Mouse (Mus musculus): ENCODE data around the gene Sacm1l. TPM values are rescaled to one million over a fixed set of nuclear protein-coding genes. Genes with fewer than 3 reads are reported as not detected.

The Sacm1l gene
- polyA plus RNA-seq, 1 experiment from 2014 or later: 38.6 TPM

DNA sequence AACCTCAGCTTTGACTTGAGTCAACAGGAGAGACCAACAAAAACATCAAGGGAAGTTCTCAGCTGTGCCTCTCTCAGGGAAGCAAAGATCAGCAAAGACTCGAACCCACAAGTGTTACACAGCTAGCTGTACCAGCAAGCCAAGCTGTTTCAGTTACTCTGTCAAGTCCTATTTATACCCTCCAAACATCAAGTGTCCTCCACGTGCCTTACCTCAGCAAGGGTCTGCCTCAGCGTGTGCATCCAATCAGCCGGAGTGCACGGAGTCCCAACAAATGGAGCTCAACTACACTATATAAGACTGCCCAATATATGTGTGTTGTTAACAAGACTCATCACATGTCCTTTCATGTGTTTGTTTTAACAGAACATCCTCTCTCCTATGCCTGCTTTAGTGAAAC lies 3.1 kb upstream of the Sacm1l start:
- Histone ChIP-seq H3K27ac (ENCODE audit: low read length) (no peak overlapping the region), H3K9ac (replicated peaks; ENCODE audit: low read depth) (no peak overlapping the region), H3K4me3 (ENCODE audit: low read depth, low read length) (no peak overlapping the region), H3K4me2 (replicated peaks; ENCODE audit: low read depth, low read length) (no peak overlapping the region), H3K27me3 (replicated peaks; ENCODE audit: insufficient read depth, low read length) (no peaks in the 10 kb centered on the region), H3K9me3 (ENCODE audit: low read length) (no peaks in the 10 kb centered on the region), H3K4me1 (ENCODE audit: insufficient read depth, low read depth, low read length) (peaks cover 4% of the 10 kb centered on the region; the same call in 1 of the 2 replicates), H3K36me3 (ENCODE audit: insufficient read depth, low read length) (no peaks in the 10 kb centered on the region)
- DNase-seq (ENCODE audit: low spot score): no peak
- TF ChIP-seq EP300 (IDR thresholded peaks at IDR 0.05): no peak
- no peak for TF ChIP-seq CTCF (IDR thresholded peaks at IDR 0.05)
- 65% methylated on average over 5 of the region's 5 CpGs for WGBS
- ATAC-seq: no peak

DNA sequence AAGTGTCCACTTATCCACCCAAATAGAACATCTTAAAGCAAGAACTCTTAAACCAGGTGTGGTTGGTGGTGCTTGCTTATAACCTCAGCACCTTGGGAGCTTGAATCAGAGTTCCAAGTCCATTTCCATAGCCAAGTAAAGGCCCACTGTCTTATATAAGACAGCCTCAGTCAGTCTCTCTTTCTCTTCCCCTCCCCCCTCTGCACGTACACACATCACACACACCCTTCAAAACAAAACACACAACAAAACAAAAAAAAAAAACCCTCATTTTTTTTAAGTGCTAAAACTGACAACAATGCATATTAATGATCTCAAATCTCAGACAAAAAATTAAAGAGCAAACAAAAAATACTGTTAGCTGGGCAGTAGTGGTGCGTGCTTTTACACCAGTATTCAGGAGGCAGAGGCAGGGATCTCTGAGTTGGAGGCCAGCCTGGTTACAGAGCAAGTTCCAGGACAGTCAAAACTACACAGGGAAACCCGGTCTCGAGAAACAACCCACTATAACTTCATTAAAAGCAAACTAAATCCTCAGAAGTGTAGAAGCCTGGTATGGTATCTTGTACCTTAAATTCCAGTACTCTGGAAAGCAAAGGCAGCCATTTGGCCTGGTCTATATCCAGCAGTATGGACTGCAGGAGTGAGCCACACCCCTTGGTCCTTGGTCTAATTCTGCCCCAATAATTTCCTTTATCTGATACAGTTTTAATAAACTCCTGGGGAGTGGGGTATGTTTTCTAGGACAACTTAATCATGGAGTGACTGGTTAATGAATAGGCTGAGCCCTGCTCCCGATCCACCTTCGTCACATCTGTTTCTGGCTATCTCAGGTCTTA lies 1.3 kb upstream of the Sacm1l start:
- TF ChIP-seq CTCF (IDR thresholded peaks at IDR 0.05) (no peak), EP300 (IDR thresholded peaks at IDR 0.05) (no peak)
- Histone ChIP-seq H3K27me3 (replicated peaks; ENCODE audit: insufficient read depth, low read length) (no peaks in the 10 kb centered on the region), H3K4me1 (ENCODE audit: insufficient read depth, low read depth, low read length) (peaks cover 4% of the 10 kb centered on the region; the same call in 1 of the 2 replicates), H3K4me2 (replicated peaks; ENCODE audit: low read depth, low read length) (peak overlapping the region; percentile 56), H3K36me3 (ENCODE audit: insufficient read depth, low read length) (no peaks in the 10 kb centered on the region), H3K9me3 (ENCODE audit: low read length) (no peaks in the 10 kb centered on the region), H3K9ac (replicated peaks; ENCODE audit: low read depth) (peak overlapping the region; percentile 41), H3K4me3 (ENCODE audit: low read depth, low read length) (peak overlapping the region; percentile 34), H3K27ac (ENCODE audit: low read length) (peak overlapping the region; percentile 71)
- WGBS: 18% methylated on average over 6 of the region's 6 CpGs
- ATAC-seq (no peak), DNase-seq (ENCODE audit: low spot score) (peak; percentile 28)

DNA sequence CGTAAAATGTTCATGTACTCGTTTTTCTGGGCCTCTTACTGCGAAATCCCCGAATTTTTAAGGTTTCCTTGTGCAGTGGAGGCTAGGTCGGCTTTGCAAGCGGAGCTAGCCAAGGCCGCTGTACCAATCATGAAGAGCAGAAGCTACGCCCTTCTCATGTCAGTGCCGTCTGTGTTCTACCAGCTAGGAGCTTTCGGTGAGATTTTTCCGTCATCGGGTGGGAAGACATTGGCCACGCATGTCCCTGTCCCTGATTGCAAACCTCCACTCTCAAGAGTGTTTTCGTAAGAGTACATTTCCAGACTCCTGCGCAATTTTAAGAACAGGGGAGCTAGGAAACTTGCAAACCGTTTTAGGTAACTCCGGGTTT lies 648 bp upstream of the Sacm1l start:
- TF ChIP-seq CTCF (IDR thresholded peaks at IDR 0.05) (no peak), EP300 (IDR thresholded peaks at IDR 0.05) (no peak)
- peak; percentile 20 for ATAC-seq
- H3K4me1 ChIP-seq (ENCODE audit: insufficient read depth, low read depth, low read length): peaks cover 4% of the 10 kb centered on the region; the same call in 1 of the 2 replicates
- H3K27me3 ChIP-seq (replicated peaks; ENCODE audit: insufficient read depth, low read length): no peaks in the 10 kb centered on the region
- peak overlapping the region; percentile 41 for H3K9ac ChIP-seq (replicated peaks; ENCODE audit: low read depth)
- H3K36me3 ChIP-seq (ENCODE audit: insufficient read depth, low read length): no peaks in the 10 kb centered on the region
- WGBS: under 1% methylated on average over 17 of the region's 17 CpGs
- peak overlapping the region; percentile 56 for H3K4me2 ChIP-seq (replicated peaks; ENCODE audit: low read depth, low read length)
- no peaks in the 10 kb centered on the region for H3K9me3 ChIP-seq (ENCODE audit: low read length)
- peak overlapping the region; percentile 34 for H3K4me3 ChIP-seq (ENCODE audit: low read depth, low read length)
- peak; percentile 74 for DNase-seq (ENCODE audit: low spot score)
- H3K27ac ChIP-seq (ENCODE audit: low read length): peak overlapping the region; percentile 71

DNA sequence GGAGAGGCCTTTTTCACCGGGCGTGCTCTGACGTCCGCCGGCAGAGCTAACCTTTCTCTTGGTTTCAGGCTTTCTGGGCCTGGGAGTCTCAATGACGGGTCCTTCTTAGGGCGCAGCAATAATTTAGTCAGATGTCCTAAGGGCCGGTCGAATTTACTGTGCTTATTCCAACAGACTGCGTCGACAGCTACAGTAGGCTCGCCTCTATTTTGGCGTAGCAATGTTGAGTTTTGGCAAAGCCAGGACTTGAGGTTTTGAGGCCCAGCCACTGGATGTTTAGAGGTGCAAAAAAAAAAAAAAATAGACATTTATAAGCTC lies 558 bp downstream of the Sacm1l start:
- Histone ChIP-seq H3K9me3 (ENCODE audit: low read length) (no peaks in the 10 kb centered on the region), H3K27me3 (replicated peaks; ENCODE audit: insufficient read depth, low read length) (no peaks in the 10 kb centered on the region), H3K36me3 (ENCODE audit: insufficient read depth, low read length) (no peaks in the 10 kb centered on the region), H3K4me3 (ENCODE audit: low read depth, low read length) (peak overlapping the region; percentile 98), H3K4me2 (replicated peaks; ENCODE audit: low read depth, low read length) (peak overlapping the region; percentile 55), H3K27ac (ENCODE audit: low read length) (peak overlapping the region; percentile 94), H3K4me1 (ENCODE audit: insufficient read depth, low read depth, low read length) (peaks cover 4% of the 10 kb centered on the region; the same call in 1 of the 2 replicates), H3K9ac (replicated peaks; ENCODE audit: low read depth) (peak overlapping the region; percentile 90)
- no peak for TF ChIP-seq CTCF (IDR thresholded peaks at IDR 0.05)
- no peak for TF ChIP-seq EP300 (IDR thresholded peaks at IDR 0.05)
- 0% methylated on average over 13 of the region's 13 CpGs for WGBS
- DNase-seq (ENCODE audit: low spot score) (peak; percentile 52), ATAC-seq (no peak)

- Histone ChIP-seq H3K4me1 (ENCODE audit: insufficient read depth, low read depth, low read length) (peaks cover 4% of the 10 kb centered on the region; the same call in 1 of the 2 replicates), H3K36me3 (ENCODE audit: insufficient read depth, low read length) (no peaks in the 10 kb centered on the region), H3K9me3 (ENCODE audit: low read length) (no peaks in the 10 kb centered on the region), H3K4me3 (ENCODE audit: low read depth, low read length) (peak overlapping the region; percentile 98), H3K27ac (ENCODE audit: low read length) (peak overlapping the region; percentile 94; the same call in 1 of the 2 replicates), H3K9ac (replicated peaks; ENCODE audit: low read depth) (peak overlapping the region; percentile 90; the same call in 1 of the 2 replicates), H3K27me3 (replicated peaks; ENCODE audit: insufficient read depth, low read length) (no peaks in the 10 kb centered on the region), H3K4me2 (replicated peaks; ENCODE audit: low read depth, low read length) (peak overlapping the region; percentile 55)
- no peak for TF ChIP-seq CTCF (IDR thresholded peaks at IDR 0.05)
- TF ChIP-seq EP300 (IDR thresholded peaks at IDR 0.05): no peak
- 20% methylated on average over 11 of the region's 11 CpGs for whole genome bisulfite sequencing
- no peak for ATAC-seq
- no peak for DNase-seq (ENCODE audit: low spot score)
These were observed 1.1 kb downstream of the Sacm1l start for GRCm38 (mm10) chr9:123530566-123531130.

- Histone ChIP-seq H3K9ac (replicated peaks; ENCODE audit: low read depth) (no peak overlapping the region), H3K4me3 (ENCODE audit: low read depth, low read length) (no peak overlapping the region)
These were observed 1.7 kb downstream of the Sacm1l start for GRCm38 (mm10) chr9:123531234-123531633.

More at GRCm38 (mm10) chr9:123531234-123531633, 1.7 kb downstream of the Sacm1l start:
- Histone ChIP-seq H3K27me3 (replicated peaks; ENCODE audit: insufficient read depth, low read length) (no peaks in the 10 kb centered on the region), H3K4me1 (ENCODE audit: insufficient read depth, low read depth, low read length) (peaks cover 4% of the 10 kb centered on the region; the same call in 1 of the 2 replicates), H3K9me3 (ENCODE audit: low read length) (no peaks in the 10 kb centered on the region), H3K4me2 (replicated peaks; ENCODE audit: low read depth, low read length) (peak overlapping the region; percentile 55), H3K27ac (ENCODE audit: low read length) (no peak overlapping the region), H3K36me3 (ENCODE audit: insufficient read depth, low read length) (no peaks in the 10 kb centered on the region)
- ATAC-seq (no peak), DNase-seq (ENCODE audit: low spot score) (no peak)
- no peak for TF ChIP-seq CTCF (IDR thresholded peaks at IDR 0.05)
- no peak for TF ChIP-seq EP300 (IDR thresholded peaks at IDR 0.05)

Measured in lung, postnatal 0 days (tissue).